Mouse (Mus musculus) spleen, adult 2 months (tissue): ENCODE measurements at regions not wholly inside any gene's neighbourhood (a gene's known extent, or its start where the extent isn't known, plus 50 kb on each side); places are given as distances from the start of the nearest gene placed in this dataset.

Experiments
- DNase-seq, 2 experiments: peaks; one replicate each; pipeline versions ENCODE4 v3.0.0 to v3.0.0-alpha.2; 2012 to 2021; ENCODE audit warnings: low spot score in 2 of 2, low read depth in 1 of 2
- H3K27ac ChIP-seq: fragments of 200-500 bp; 2 replicates; pipeline ENCODE4 v1.5.1; 2012; ENCODE audit warnings: low read length, inconsistent platforms; ENCODE audit not compliant: insufficient read depth
- H3K27me3 ChIP-seq: fragments of 200-500 bp; 2 replicates; pipeline ENCODE4 v1.6.1; 2012; ENCODE audit warnings: mild to moderate bottlenecking, moderate library complexity, low read length, inconsistent platforms; ENCODE audit not compliant: control insufficient read depth, insufficient read depth
- H3K36me3 ChIP-seq: fragments of 200-500 bp; 2 replicates; pipeline ENCODE4 v1.6.1; 2012; ENCODE audit warnings: mild to moderate bottlenecking, low read length, inconsistent platforms; ENCODE audit not compliant: control insufficient read depth, insufficient read depth
- H3K4me1 ChIP-seq: fragments of 200-500 bp; 2 replicates; pipeline ENCODE4 v1.6.1; 2011; ENCODE audit warnings: inconsistent platforms; ENCODE audit not compliant: control insufficient read depth, insufficient read depth, insufficient read length
- H3K4me3 ChIP-seq: fragments of 200-500 bp; 2 replicates; pipeline ENCODE4 v1.5.1; 2011; ENCODE audit warnings: mild to moderate bottlenecking, inconsistent platforms; ENCODE audit not compliant: insufficient read depth, insufficient read length; ENCODE audit errors: extremely low read depth
- CTCF ChIP-seq: fragments of 200-500 bp; IDR thresholded peaks from 2 replicates; pipeline ENCODE4 v1.5.1; 2011; ENCODE audit warnings: mild to moderate bottlenecking, inconsistent platforms; ENCODE audit not compliant: insufficient read depth, insufficient read length, insufficient replicate concordance; ENCODE audit errors: extremely low read depth
- POLR2A ChIP-seq: fragments of 200-500 bp; IDR thresholded peaks from 2 replicates; pipeline ENCODE4 v1.6.1; 2011; ENCODE audit warnings: low read depth, low read length, inconsistent platforms
- WGBS: fragments of 180-500 bp; shearing (Covaris S2); methylation state at CpG from one replicate; pipeline ENCODE4 v1.1.7; 2018; 5-methylcytosine and 5-hydroxymethylcytosine counted together

DNA sequence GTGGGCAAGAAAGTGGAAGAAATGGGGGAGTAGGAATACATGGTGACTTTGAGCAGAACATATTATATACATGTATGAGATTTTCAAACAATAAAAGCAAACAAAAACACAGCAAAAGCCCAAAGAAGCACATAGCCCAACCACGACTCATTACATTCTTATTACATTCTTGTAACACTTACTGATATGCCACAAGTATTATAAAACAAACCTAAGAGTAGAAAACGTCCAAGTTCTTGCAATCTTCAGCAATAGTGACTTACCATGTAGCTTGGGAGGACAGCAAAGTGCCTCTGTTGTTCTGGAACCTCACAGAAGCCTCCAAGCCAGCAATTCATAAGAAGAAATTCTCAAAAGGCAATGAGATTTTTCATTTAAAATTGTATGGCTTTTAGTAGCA, 326.8 kb downstream of the Pax3 start:
- WGBS, result 42% methylated on average over 2 of the region's 2 CpGs
- H3K27ac ChIP-seq, result no peak overlapping the region
- TF ChIP-seq CTCF (no peak), POLR2A (no peak)
- H3K27me3 ChIP-seq, result no peaks in the 10 kb centered on the region
- no peaks in the 10 kb centered on the region for H3K4me1 ChIP-seq
- H3K4me3 ChIP-seq, result no peak overlapping the region
- no peaks in the 10 kb centered on the region for H3K36me3 ChIP-seq
- no peak for DNase-seq

DNA sequence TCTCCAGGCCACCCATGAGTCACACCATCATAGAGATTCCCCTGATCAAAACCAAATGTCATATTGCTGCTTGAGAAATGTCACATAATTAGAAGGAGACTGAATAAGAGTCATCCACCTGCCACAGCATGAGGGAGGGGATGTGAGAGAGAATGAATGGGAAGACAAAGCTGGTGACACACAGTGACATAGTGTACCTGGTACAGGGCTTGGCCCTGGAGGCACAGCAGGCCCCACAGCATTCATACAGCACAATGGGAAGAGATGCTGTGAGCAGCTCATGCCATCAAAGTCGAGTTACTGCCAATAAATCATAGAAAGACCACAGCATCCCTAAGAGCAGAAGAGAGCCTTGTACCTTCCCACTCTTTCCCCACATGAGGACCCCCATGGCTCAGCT, 327.8 kb downstream of the Pax3 start:
- no peaks in the 10 kb centered on the region for H3K4me1 ChIP-seq
- H3K27me3 ChIP-seq, result no peaks in the 10 kb centered on the region
- DNase-seq, result no peak
- no peak overlapping the region for H3K4me3 ChIP-seq
- no peaks in the 10 kb centered on the region for H3K36me3 ChIP-seq
- no peak overlapping the region for H3K27ac ChIP-seq
- WGBS, result 48% methylated on average over 1 of the region's 1 CpGs
- no peak for TF ChIP-seq POLR2A
- no peak for TF ChIP-seq CTCF

DNA sequence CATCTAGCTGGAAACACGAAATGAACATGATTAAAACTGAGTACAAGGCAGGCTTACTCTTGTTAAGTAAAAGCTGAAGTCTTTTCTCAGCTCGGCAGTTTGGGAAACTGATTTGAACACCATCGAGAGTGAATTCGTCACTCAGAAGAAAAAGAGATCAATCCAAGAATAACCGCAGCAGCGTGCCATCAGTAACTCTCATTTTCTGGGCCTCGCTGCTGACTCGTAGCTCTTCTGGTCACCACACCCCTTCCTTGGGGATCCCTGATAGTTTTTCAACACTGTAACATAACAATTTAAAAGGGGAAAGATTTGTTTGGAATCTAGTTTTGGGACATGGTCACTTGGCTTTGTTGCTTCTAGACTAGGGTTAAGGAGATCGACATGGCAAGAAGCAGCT, 337.0 kb downstream of the Pax3 start:
- DNase-seq, result no peak
- no peak for TF ChIP-seq POLR2A
- Histone ChIP-seq H3K36me3 (no peaks in the 10 kb centered on the region), H3K4me3 (no peak overlapping the region), H3K27ac (no peak overlapping the region), H3K27me3 (no peaks in the 10 kb centered on the region), H3K4me1 (no peaks in the 10 kb centered on the region)
- WGBS, result 85% methylated on average over 9 of the region's 9 CpGs

- Histone ChIP-seq H3K27me3 (no peaks in the 10 kb centered on the region), H3K4me1 (no peaks in the 10 kb centered on the region), H3K4me3 (no peak overlapping the region), H3K36me3 (no peaks in the 10 kb centered on the region), H3K27ac (no peak overlapping the region)
- DNase-seq, result no peak
- 81% methylated on average over 1 of the region's 1 CpGs for WGBS
- no peak for TF ChIP-seq CTCF
- TF ChIP-seq POLR2A, result no peak
Measured at GRCm38 (mm10) chr1:77854366-77854765, 339.5 kb upstream of the Epha4 start.

DNA sequence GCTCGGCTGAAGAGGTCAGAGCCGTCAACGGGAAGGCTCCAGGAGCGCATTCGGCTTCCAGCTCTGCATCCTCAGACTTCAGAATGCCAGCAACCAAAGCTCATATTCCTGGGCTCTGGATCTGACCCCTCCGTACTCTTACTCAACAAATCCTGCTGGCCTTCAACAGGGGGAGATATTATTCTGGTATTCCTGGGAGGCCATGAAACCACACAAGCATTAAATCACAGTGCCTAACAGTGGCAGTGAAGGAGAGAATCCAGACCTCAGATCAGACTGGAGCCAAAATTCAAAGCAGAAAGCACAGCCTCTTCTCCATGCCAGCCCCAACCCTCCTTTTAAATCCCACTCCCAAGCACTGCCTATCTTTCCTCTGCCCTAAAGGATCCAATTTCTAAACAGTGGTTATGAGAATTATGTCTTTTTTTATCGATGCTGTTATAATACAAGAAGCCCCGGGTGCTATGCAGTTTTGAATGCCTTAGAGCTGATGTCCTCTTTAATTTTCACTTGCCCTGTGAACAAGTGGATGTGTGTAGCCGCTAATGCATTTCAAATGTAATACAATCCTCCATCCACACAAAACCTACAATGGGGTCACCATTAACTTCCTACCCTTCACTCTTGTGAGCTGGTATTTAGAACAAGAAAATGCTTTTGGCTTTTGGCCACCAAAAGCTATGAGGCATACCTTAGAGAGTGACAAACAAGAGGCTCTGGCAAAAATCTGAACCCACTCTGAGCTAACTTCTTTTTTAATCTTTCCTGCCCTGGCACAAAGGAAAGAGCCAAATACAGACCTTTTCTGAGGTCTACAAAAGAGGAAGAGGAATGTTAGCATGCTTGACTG, 333.1 kb upstream of the Epha4 start:
- H3K27ac ChIP-seq, result no peak overlapping the region
- no peak for DNase-seq
- 83% methylated on average over 9 of the region's 9 CpGs for WGBS
- no peak for TF ChIP-seq POLR2A
- no peak for TF ChIP-seq CTCF
- no peaks in the 10 kb centered on the region for H3K36me3 ChIP-seq
- no peak overlapping the region for H3K4me3 ChIP-seq
- H3K4me1 ChIP-seq, result no peaks in the 10 kb centered on the region
- no peaks in the 10 kb centered on the region for H3K27me3 ChIP-seq

GRCm38 (mm10) chr1:77846039-77846727, 331.3 kb upstream of the Epha4 start:
- no peak for DNase-seq
- H3K4me1 ChIP-seq, result no peaks in the 10 kb centered on the region
- TF ChIP-seq POLR2A, result no peak
- TF ChIP-seq CTCF, result no peak
- H3K36me3 ChIP-seq, result no peaks in the 10 kb centered on the region
- WGBS, result 86% methylated on average over 12 of the region's 12 CpGs
- H3K4me3 ChIP-seq, result no peak overlapping the region
- no peaks in the 10 kb centered on the region for H3K27me3 ChIP-seq
- no peak overlapping the region for H3K27ac ChIP-seq

DNA sequence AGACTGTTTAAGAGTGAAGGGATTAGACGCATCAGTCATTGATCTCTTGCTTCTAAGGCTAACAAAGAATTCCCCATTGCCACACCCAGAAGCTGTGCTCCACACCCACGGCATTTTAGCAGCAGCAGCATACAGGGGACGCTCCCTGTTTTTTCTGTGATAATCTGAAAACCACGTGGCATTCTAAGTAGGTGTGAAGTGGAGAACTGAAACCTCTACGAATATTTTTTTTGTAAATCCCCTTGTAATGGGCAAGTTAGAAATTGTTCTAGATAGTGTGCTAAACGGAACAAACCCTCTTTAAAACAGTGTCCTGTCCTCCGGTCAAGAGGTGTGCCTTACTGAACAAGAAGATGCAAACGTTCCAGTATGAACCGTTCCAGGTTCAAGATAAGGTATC, 325.8 kb upstream of the Epha4 start:
- H3K27ac ChIP-seq, result no peak overlapping the region
- TF ChIP-seq CTCF (no peak), POLR2A (no peak)
- no peak overlapping the region for H3K4me3 ChIP-seq
- no peak for DNase-seq
- 77% methylated on average over 9 of the region's 9 CpGs for WGBS
- no peaks in the 10 kb centered on the region for H3K27me3 ChIP-seq
- no peaks in the 10 kb centered on the region for H3K4me1 ChIP-seq
- H3K36me3 ChIP-seq, result no peaks in the 10 kb centered on the region
